Mouse (Mus musculus) kidney, embryonic 16.5 days (tissue): ENCODE measurements around the gene Dcaf7. TPM values are rescaled to one million over a fixed set of nuclear protein-coding genes. Genes with fewer than 3 reads are reported as not detected.

Experiments
- ATAC-seq: fragments of 200-750 bp; cut with Nextera tagmentation; 2 replicates; pipeline ENCODE4 v1.8.0; 2017; ENCODE audit warnings: moderate TSS enrichment; ENCODE audit not compliant: low FRiP score, low TSS enrichment
- H3K27ac ChIP-seq: fragments of 300-500 bp; sonication (generic); 2 replicates; pipeline ENCODE4 v1.5.1; 2014; ENCODE audit warnings: low read length
- H3K27me3 ChIP-seq: fragments of 300-500 bp; sonication (generic); 2 replicates; pipeline ENCODE4 v1.6.1; 2014; ENCODE audit warnings: low read length, control low read depth, mixed read lengths; ENCODE audit not compliant: insufficient read depth
- H3K36me3 ChIP-seq: fragments of 300-500 bp; sonication (generic); 2 replicates; pipeline ENCODE4 v1.6.1; 2014; ENCODE audit warnings: low read length, control low read depth, mixed read lengths; ENCODE audit not compliant: insufficient read depth
- H3K4me1 ChIP-seq: fragments of 300-500 bp; sonication (generic); 2 replicates; pipeline ENCODE4 v1.6.1; 2014; ENCODE audit warnings: low read length, control low read depth, mixed read lengths; ENCODE audit not compliant: insufficient read depth
- H3K4me2 ChIP-seq: fragments of 300-500 bp; sonication (generic); replicated peaks from 2 replicates; pipeline ENCODE4 v1.6.1; 2014; ENCODE audit warnings: low read depth, low read length
- H3K4me3 ChIP-seq: fragments of 300-500 bp; sonication (generic); 2 replicates; pipeline ENCODE4 v1.5.1; 2014; ENCODE audit warnings: mild to moderate bottlenecking, low read length
- H3K9ac ChIP-seq: fragments of 300-500 bp; sonication (generic); replicated peaks from 2 replicates; pipeline ENCODE4 v1.6.1; 2014; ENCODE audit warnings: low read length
- H3K9me3 ChIP-seq: fragments of 300-500 bp; sonication (generic); 2 replicates; pipeline ENCODE4 v1.6.1; 2016; ENCODE audit warnings: low read length, control low read depth
- WGBS: fragments of 180-500 bp; shearing (Covaris S2); extraction: QIAGEN DNeasy Blood & Tissue Kit; methylation state at CpG from one replicate; pipeline ENCODE4 v1.1.7; 2014; 5-methylcytosine and 5-hydroxymethylcytosine counted together
- polyA plus RNA-seq: library from polyadenylated mRNA; unstranded; fragments of >200 nt; fragmentation: Nextera tagmentation; extraction: Ambion mirVana; gene quantifications from 2 replicates; pipeline ENCODE4 v1.2.1, GENCODE M21; 2015

Gene Dcaf7
- 73.6 and 74.7 TPM in 2 replicates for polyA plus RNA-seq

DNA sequence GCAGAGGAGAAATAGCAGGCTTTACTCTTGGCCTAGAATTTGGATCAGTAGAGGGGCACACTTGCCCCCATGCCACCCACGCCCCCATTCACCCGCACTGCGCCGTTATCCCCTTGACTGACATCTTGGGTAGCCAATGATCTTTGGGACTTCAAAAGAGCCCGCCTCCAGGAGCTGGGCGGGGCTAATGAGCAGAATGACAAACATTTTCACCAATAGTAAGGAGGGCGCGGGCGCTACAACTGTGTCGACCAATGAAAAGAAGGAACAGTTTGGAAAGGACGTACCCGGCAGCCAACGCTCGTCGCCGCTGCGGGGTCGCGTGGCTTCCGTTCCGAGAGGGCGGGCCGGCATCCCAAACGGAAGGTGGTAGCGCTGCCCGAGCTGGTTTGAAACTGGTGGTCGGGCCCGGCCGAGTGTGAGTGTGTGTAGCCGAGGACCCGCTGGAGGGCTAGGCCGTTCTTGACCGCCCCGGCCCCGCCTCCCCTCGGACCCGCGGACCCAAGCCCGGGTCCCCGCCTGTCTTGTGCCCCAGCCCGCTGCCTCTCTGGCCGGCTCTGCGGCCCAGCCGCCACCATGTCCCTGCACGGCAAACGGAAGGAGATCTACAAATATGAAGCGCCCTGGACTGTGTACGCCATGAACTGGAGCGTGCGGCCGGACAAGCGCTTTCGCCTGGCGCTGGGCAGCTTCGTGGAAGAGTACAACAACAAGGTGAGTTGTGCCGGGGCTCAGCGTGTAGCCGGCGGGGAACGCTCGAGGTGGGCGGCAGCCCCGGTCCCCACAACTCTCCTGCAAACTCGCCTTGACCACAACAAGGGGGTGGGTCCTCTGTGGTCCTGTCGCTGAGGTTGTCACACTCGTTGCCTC is at the start of gene Dcaf7:
TSS of gene Dcaf7 (plus strand) at position 325 of the 870 bp plus-strand sequence.
- peak within 1 kb of the TSS; percentile 93 for H3K9ac ChIP-seq

DNA sequence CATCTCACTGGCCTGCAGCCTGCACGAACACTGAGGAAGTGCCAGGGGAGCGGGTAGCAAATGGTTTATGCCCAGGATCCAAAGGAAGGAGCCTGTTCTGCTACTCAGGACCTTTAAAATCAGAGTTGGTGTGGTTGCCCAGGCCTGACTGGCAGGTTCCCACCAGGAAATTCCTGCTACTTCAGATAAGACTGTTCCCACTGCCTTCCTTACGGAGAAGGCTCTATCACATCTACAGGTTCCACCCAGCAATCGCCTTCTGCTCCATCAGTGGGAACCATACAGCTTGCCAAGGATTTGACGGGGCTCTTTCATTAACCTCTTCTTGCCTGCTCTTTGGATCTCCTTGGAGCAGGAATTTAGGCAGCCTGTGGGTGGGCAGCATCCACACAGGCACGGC is 49.2 kb upstream of the Dcaf7 start:
- no peak overlapping the region for H3K4me2 ChIP-seq
- H3K9me3 ChIP-seq, result no peaks in the 10 kb centered on the region
- 69% methylated on average over 6 of the region's 6 CpGs for WGBS
- no peak overlapping the region for H3K4me3 ChIP-seq
- H3K36me3 ChIP-seq, result no peaks in the 10 kb centered on the region
- no peak for ATAC-seq
- H3K4me1 ChIP-seq, result no peaks in the 10 kb centered on the region
- H3K27ac ChIP-seq, result no peak overlapping the region
- no peak overlapping the region for H3K9ac ChIP-seq
- no peaks in the 10 kb centered on the region for H3K27me3 ChIP-seq

More for the DNA sequence above, at the start of gene Dcaf7:
- peaks cover 16% of the 10 kb centered on the region for H3K4me1 ChIP-seq
- no peaks in the 10 kb centered on the region for H3K36me3 ChIP-seq
- WGBS, result under 1% methylated on average over 58 of the region's 66 CpGs
- H3K4me2 ChIP-seq, result peak within 1 kb of the TSS; percentile 89
- H3K9me3 ChIP-seq, result no peaks in the 10 kb centered on the region
- peak; percentile 99 for ATAC-seq
- no peaks in the 10 kb centered on the region for H3K27me3 ChIP-seq
- H3K4me3 ChIP-seq, result peak within 1 kb of the TSS; percentile 88
- H3K27ac ChIP-seq, result peak within 1 kb of the TSS; percentile 94

DNA sequence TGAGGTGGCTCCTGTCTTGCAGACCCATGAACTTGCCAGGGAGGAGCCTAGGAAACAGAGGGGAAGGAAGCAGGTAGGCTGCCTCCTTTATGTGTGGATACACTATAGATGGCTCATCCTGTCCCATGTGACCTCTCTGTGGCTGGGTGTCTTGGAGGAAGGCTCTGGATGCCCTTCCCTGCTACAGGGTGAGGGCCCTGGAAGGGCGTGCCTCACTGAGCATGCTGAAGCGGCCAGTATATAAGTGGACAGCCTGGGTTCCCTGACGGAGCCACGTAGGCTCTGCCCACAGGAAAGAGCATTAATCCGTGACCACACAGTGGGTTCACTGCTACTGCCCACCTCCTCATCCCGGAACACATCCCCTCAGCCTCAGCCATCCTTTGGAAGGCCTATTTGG is 47.2 kb upstream of the Dcaf7 start:
- no peak overlapping the region for H3K27ac ChIP-seq
- 0 out of 2 replicates have a peak, but pooled peaks have one; percentile 15 for ATAC-seq

DNA sequence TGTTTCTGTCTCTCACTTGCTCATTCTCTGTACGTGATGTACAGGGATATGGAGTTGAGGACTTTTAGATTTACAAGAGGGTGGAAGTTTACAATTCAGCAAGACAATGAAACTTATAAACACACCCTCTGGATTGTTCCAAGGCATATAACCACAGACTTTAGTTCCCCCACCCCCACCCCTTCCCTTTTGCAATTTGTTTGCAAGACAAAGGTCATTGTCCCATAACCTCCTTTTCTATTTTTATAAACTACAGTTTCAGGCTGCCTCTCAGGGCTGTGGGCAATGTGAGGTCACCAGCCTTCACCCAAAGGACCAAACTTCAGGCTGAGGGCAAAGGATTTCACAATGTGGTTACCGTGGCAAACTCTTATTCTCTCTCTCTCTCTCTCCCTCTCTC is 46.4 kb upstream of the Dcaf7 start:
- ATAC-seq, result no peak
- Histone ChIP-seq H3K27ac (no peak overlapping the region), H3K9me3 (no peaks in the 10 kb centered on the region), H3K4me1 (no peaks in the 10 kb centered on the region), H3K4me2 (no peak overlapping the region), H3K36me3 (no peaks in the 10 kb centered on the region), H3K27me3 (no peaks in the 10 kb centered on the region), H3K4me3 (no peak overlapping the region), H3K9ac (no peak overlapping the region)
- WGBS, result 64% methylated on average over 2 of the region's 2 CpGs

More for the DNA sequence above, 47.2 kb upstream of the Dcaf7 start:
- H3K27me3 ChIP-seq, result no peaks in the 10 kb centered on the region
- no peaks in the 10 kb centered on the region for H3K4me1 ChIP-seq
- H3K36me3 ChIP-seq, result no peaks in the 10 kb centered on the region
- no peak overlapping the region for H3K4me3 ChIP-seq
- H3K4me2 ChIP-seq, result no peak overlapping the region
- WGBS, result 52% methylated on average over 6 of the region's 6 CpGs
- no peak overlapping the region for H3K9ac ChIP-seq
- no peaks in the 10 kb centered on the region for H3K9me3 ChIP-seq

DNA sequence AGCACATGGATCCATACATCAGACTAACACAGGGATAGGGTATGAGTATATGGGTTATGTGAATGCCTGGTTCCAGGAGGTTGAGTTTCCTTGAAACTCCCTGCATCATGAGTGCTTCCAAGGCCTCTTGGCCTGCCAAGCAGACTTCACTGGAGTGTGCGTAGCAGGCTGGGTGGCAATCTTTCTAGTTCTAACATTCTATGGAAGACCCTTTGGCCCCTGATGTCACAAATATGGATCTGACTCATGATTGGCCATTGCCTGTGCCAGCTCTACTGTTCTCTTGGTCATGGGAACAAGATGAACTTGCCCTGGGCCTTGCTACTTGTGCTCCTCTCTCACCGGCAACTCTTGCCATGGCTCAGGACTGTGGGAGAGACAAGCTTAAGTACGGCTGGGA is 42.3 kb upstream of the Dcaf7 start, which contains the start of gene Ace3:
TSS of gene Ace3 (plus strand) at position 301 of the 400 bp plus-strand sequence.
- Histone ChIP-seq H3K4me3 (no peak within 1 kb of the TSS), H3K9ac (no peak within 1 kb of the TSS), H3K9me3 (no peaks in the 10 kb centered on the region), H3K27me3 (no peaks in the 10 kb centered on the region), H3K4me1 (no peaks in the 10 kb centered on the region), H3K36me3 (no peaks in the 10 kb centered on the region), H3K4me2 (no peak within 1 kb of the TSS), H3K27ac (no peak within 1 kb of the TSS)
- ATAC-seq, result no peak
- 93% methylated on average over 3 of the region's 3 CpGs for WGBS

DNA sequence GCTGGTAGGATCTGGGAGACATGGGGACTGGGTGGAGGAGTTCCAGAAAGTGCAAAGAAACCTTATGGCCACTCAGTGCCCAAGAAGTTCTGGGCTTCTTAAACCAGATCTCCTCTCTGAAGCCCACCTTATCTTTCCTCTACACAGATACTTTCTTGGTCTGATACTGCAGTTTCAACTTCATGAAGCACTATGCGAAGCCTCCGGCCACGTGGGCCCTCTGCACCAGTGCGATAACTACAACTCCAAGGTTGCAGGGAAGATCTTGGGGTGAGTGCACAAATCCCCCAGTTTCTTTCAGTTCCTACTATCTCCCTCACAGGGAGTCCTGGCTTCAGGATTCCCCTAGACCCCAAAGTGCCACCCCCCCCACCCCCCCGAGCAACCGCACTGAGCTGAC is 36.6 kb upstream of the Dcaf7 start:
- no peaks in the 10 kb centered on the region for H3K36me3 ChIP-seq
- 95% methylated on average over 6 of the region's 6 CpGs for WGBS

DNA sequence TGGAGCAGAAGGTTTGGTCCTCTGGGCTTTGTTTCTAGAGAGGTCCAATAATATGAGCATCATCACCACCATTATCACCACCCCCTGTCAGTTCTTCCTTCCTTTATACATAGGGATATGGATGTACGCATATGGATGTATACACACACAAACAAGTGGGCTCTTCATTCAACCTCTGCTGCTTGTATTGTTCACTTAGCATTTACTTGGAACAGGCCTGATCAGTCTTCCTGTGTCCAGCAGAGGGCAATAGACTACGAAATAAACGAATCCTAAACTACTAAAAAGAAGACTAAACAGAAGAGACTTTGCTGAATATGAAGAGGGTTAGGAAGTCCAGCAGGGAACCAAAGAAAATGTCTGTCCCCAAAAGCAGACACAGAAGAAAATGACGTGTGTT is 35.0 kb upstream of the Dcaf7 start:
- Histone ChIP-seq H3K36me3 (no peaks in the 10 kb centered on the region), H3K4me2 (no peak overlapping the region), H3K27me3 (no peaks in the 10 kb centered on the region), H3K9me3 (no peaks in the 10 kb centered on the region), H3K4me1 (no peaks in the 10 kb centered on the region), H3K9ac (no peak overlapping the region), H3K4me3 (no peak overlapping the region), H3K27ac (no peak overlapping the region)
- 44% methylated on average over 4 of the region's 4 CpGs for WGBS
- ATAC-seq, result no peak

More for the DNA sequence above, 36.6 kb upstream of the Dcaf7 start:
- no peaks in the 10 kb centered on the region for H3K4me1 ChIP-seq
- ATAC-seq, result no peak
- no peak overlapping the region for H3K4me3 ChIP-seq
- H3K4me2 ChIP-seq, result no peak overlapping the region
- no peaks in the 10 kb centered on the region for H3K9me3 ChIP-seq
- no peak overlapping the region for H3K27ac ChIP-seq
- H3K27me3 ChIP-seq, result no peaks in the 10 kb centered on the region
- no peak overlapping the region for H3K9ac ChIP-seq

DNA sequence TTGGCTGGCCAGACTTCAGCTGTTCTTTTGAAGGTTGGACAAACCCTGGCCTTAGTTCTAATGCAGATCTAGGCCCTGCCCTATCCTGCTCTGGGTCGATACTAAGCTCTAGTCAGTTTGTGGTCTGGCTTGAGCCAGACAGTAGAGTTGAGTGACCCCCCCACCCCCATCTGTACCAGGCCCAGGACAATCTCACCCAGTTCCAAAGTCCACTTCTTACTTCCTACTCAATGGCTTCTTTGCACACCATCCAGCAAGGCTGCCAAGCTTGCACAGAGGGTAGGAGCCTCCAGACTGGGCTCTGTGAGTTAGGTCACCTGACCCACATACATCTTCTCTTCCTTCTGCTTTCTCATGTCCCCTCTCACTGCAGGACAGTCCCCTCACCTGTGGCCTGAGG is 32.1 kb upstream of the Dcaf7 start:
- no peaks in the 10 kb centered on the region for H3K9me3 ChIP-seq
- no peak for ATAC-seq
- no peak overlapping the region for H3K9ac ChIP-seq
- 93% methylated on average over 1 of the region's 1 CpGs for WGBS
- H3K27ac ChIP-seq, result no peak overlapping the region
- H3K4me2 ChIP-seq, result no peak overlapping the region
- no peaks in the 10 kb centered on the region for H3K4me1 ChIP-seq
- H3K4me3 ChIP-seq, result no peak overlapping the region
- H3K36me3 ChIP-seq, result no peaks in the 10 kb centered on the region
- H3K27me3 ChIP-seq, result 0 out of 2 replicates have a peak, but pooled peaks cover 5% of the 10 kb centered on the region

DNA sequence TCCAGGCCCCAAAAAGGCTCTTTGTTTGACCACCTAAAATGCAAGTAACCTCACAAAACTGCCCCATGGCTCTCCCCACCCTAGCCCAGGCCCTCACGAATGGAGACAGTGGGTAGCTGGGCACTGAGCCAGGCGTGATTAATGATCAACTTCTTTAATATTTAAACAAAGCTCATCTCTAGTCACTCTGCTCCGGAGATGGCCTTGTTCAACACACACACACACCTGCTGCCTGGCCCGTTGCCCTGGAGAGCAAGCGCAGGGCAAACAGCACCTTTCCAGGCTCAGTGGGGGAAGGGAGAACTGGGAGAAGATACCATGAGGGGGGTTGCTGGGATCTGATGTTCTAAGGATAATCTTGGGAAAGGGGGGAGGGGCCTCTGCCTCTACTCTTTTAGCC is 30.7 kb upstream of the Dcaf7 start:
- peak; percentile 86 for ATAC-seq

DNA sequence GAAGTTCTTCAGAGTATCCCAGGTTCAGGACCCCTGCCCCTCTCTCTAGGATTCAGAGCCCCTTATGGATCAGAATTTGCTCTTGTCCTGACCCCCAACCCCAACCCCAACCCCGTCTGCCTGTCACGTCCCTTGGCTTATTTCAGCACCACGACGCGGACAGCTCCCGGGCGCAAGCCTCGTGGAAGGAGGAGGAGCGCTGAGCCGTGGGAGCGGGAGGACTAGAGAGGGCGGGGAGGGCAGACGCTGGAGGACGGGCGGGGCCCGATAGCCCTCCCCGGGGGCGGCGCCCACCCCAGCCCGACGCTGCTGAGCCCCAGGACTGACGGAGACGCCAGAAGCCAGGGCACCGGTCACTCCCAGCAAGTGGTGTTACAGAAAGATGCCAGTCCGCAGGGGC is 28.9 kb upstream of the Dcaf7 start, which contains the start of gene Kcnh6:
TSS of gene Kcnh6 (plus strand) at position 304 of the 400 bp plus-strand sequence.
- Histone ChIP-seq H3K9me3 (no peaks in the 10 kb centered on the region), H3K27me3 (peaks cover 5% of the 10 kb centered on the region; the same call in 1 of the 2 replicates), H3K9ac (no peak within 1 kb of the TSS), H3K27ac (no peak within 1 kb of the TSS), H3K4me1 (no peaks in the 10 kb centered on the region), H3K36me3 (no peaks in the 10 kb centered on the region), H3K4me3 (peak within 1 kb of the TSS; percentile 28), H3K4me2 (peak within 1 kb of the TSS; percentile 68)
- WGBS, result 0% methylated on average over 24 of the region's 25 CpGs
- ATAC-seq, result peak; percentile 80

More for the DNA sequence above, 30.7 kb upstream of the Dcaf7 start:
- Histone ChIP-seq H3K27ac (0 out of 2 replicates have a peak overlapping the region, but pooled peaks have one; percentile 14), H3K36me3 (no peaks in the 10 kb centered on the region), H3K27me3 (peaks cover 5% of the 10 kb centered on the region; the same call in 1 of the 2 replicates), H3K4me1 (no peaks in the 10 kb centered on the region), H3K4me2 (no peak overlapping the region), H3K4me3 (no peak overlapping the region), H3K9me3 (no peaks in the 10 kb centered on the region), H3K9ac (no peak overlapping the region)
- 53% methylated on average over 5 of the region's 5 CpGs for WGBS
